Mouse (Mus musculus) adrenal gland, postnatal 14 days (tissue): ENCODE data around the gene Fam227b. TPM values are rescaled to one million over a fixed set of nuclear protein-coding genes. Genes with fewer than 3 reads are reported as not detected.

Experiments
- DNase-seq: peaks from one replicate; pipeline ENCODE4 v3.0.0; 2021; ENCODE audit warnings: mixed read lengths
- total RNA-seq: library from RNA; stranded (reverse); gene quantifications from 2 replicates; pipeline ENCODE4 v1.2.3, GENCODE M21; 2021

Gene Fam227b
- total RNA-seq, 1 experiment from 2014 or later: not detected

DNA sequence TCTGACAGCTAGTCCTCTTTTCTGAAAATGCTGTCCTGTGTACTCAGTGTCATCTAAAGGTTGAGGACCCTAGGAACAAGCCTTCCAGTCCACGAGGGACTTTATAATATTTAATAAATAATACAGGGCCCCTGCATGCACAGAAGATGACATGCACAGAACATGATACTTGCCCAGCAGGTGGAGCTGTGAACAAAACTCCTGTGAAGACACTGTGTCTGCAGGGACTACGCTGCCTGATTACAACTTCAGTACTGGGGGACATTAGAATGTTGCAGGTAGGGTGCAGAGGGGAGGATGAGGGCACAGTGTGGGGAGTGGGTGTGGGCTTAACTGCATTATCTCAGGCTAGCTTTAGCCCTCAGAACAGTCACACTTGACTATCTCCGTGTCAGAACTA is 145.7 kb downstream of the Fam227b start:
- DNase-seq: peak; percentile 66

DNA sequence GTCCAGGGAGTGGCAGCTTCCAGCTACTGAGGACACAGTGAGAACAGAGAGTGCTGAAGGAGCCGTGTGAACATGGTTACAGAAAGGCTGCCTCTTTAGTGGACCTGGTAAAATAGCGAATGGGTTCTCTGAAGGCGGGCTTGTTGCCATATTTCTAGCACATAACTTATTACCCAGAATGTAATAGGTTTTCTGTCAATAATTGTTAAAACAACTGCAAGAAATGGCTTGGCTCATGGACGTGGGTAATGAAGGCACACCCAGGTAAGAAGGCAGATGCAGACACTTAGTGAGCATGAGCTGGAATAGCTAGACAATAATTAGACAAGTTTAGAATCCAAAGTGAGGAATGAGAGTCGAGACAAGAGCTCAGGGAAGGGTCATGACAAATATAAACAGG is 149.5 kb downstream of the Fam227b start:
- no peak for DNase-seq

DNA sequence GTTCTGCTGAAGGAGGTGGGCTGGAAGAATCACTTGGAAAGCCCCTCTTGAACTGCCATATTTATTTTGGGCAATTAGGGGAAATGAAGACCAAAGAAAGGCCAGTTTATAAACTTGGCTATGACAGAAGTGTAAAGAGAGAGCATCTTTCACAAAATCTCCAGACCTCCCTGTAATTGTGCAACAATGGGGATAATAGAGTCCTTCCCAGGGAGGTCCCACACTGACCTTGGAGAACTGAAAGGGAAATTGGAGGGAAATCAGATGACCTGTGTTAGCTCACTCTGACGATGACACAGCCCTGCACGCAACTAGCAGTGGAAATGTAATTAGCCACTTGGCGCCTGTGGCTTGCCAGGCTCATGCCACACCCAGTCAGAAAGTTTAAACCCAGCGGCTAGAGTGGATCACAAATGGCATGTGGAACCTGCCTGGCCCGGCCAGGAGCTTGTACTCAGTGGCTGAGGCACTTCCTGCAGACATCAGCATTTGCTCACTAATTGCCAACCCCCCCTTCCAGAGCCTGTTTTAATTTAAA is 175.9 kb downstream of the Fam227b start:
- peak; percentile 25 for DNase-seq

DNA sequence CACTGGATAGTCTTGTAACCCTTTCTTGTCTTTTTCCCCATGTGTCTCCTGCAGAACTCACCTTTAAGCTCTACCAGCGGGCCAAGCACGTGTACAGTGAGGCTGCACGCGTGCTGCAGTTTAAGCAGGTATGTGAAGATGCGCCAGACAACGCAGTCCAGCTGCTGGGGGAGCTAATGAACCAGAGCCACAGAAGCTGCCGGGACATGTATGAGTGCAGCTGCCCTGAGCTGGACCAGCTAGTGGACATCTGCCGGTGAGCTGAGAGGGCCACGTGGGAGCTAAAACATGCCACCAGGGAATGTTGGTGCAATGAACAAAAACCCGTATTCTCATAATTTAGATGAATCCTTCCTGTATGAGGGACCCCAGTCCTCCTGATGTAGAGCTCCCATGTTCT is 176.6 kb downstream of the Fam227b start:
- no peak for DNase-seq

DNA sequence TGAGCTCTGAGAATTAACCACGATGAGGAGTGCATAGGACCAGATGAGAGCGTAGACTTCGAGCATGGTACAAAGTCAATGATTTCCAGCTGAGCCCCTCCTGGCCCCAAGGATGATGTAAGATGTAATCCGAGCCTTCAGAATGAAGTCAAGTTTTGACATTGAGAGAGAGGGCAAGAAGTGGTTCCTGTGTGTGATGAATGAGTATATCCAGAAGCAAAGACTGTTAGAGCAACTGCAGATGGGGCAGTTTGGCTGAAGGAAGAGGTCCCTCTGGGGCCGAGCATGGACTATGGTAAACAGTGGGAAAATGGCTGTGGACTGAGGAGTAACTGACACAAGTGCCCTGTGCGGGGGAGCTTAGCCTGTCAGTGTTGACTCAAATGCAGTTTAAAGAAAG is 178.6 kb downstream of the Fam227b start:
- DNase-seq: no peak

DNA sequence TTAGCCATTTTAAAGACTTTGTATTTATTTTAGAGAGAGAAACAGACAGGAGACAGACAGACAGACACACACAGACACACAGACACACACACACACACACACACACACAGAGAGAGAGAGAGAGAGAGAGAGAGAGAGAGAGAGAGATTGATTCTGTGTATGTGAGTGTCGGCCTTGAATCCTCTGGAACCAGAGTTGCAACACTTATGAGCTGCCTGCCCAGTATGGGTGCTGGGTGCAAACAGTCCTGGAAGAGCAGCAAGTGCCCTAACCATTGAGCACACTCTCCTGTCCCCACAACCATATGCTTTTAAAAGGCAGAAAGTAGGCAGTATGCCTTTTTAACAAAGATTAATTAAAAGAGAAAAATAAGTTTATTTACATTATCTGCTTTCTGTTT is 183.0 kb downstream of the Fam227b start:
- no peak for DNase-seq

DNA sequence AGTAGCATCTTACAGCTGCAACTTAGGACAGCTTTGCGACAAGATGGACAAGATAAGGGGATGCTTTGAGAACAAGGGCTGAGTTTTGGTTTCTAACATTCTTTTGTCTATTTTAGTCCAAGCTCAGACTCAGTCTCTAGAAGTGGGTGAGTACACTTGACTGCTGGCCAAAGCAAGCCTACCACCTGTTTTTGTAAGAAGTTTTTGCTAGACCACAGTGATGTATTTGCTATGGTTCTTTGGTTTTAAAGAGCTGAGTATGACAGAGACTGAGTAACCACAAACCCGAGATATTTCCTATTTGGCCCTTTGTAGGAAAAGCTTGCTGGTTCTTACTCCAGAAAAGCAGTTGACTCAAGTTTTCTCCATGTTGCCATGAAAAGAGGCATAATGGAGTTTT is 203.6 kb downstream of the Fam227b start:
- no peak for DNase-seq

DNA sequence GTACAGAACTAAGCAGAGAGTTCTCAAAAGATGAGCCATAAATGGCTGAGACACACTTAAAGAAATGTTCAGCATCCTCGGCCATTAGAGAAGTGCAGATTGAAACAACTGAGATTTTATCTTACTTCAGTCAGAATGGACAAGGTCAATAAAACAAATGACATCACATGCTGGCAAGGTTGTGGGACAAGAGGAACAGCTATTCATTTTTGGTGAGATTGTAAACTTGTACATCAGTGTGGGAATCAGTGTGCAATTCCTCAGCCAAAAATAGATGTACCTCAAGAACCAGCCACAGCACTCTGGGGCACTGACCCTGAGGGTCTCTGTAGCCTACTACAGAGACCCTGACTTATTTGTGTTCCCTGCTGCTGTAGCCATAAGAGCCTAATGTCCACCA is 208.5 kb downstream of the Fam227b start:
- no peak for DNase-seq

DNA sequence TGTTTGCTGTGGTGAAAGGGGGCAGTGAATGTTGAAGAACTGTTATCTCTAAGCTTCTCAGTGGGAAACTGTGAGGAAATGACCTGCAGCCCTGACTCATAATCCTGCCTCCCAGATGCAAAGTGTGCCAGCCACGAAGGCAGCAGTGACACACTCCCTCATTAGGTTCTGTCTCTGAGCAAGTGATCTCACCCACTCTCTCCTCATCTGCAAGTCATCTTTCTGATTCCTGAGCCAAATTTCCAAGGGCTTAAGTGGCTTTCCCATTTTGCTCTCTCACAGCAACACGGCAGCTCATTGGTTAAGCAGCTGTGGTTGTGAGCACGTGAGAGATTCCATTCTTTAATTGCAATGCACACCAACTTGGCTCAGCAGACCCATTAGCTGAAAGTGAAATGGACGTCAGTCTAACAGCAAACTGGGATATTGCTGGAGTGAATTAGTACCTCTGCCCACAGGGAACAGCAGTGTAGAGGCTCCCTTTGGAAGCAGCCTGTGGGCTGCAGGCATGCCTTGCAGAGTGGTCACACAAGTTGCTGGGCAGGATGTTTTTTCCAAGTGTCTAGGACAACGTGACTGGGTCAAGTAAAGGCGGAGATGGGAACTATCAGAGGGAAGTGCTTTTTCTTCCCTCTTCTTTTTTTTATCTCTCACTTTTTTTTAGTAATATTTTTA is 210.6 kb downstream of the Fam227b start:
- peak; percentile 64 for DNase-seq

DNA sequence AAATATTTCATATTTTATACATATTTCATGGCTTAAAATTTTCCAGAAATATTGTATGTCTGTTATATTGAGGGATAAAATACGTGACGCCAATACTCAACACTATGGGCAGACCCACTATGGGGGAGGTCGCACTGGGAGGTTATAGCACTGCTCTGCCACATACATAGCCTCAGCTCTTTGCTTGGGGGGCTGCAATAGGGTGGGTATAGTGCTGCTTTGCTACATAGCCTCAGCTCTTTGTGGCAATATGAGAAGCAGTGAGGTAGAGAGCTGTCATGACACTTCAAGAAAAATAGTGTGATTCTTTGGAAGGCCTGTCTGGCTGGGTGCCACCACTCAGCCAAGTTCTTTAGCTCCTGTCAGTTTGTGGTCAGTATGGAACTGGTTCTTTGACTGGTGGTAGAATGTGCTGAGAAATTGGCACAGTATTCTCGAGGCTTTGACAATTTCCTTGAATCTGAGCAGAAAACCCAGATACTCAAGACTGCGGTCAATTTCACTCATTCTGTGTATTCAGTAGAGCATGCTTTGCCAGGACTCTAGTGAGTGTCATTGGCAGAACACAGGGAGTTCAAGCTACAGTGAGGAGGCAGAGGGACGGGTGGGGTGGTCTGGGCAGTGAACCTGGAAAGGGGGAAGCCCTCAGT is 212.7 kb downstream of the Fam227b start:
- DNase-seq: no peak

DNA sequence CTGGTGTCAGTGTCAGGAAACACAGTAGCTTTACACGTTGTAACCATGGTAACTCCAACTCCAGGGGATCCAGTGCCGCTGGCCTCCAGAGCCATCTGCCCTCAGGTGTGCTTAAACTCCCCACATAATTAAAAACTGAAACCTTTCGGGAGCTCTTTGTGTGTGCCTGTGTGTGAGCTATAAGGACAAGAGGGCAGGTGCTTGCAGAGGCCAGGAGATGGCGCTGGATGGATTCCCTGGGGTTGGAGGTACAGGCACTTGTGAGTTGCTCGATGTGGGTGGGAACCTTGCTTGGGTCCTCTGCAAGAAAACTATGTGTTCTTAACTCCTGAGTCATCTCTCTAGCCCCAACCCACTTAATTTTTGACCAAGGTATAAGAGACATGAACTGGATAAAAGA is 215.4 kb downstream of the Fam227b start:
- peak; percentile 37 for DNase-seq

DNA sequence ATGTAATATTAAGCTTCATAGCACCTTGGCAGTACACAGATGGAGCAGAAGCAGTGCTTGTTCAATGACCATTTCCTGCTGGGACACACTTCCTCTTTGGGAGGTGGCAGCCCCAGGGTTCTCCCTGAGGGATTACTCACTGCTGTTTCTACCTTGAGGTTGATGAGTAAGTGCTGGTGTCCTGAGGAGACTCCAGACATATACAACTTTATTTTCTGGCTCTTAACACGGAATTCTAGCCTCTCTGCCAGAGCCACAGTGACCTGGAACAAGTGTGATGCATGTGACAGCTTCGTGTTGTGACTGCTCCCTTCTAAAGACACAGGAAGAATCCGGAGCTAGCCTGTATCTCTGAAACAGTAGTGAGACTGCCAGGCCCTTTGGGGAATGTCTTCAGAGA is 217.8 kb downstream of the Fam227b start:
- peak; percentile 44 for DNase-seq

Other genes with a start within 250 kb of the Fam227b start
- 0.19 and 0.78 TPM in 2 replicates for gene Fgf7, start 117.3 kb downstream of the Fam227b start, total RNA-seq
- 10.4 and 12.5 TPM in 2 replicates for gene Dtwd1, start 137 bp upstream of the Fam227b start, total RNA-seq
- gene Gm17555, start 63.1 kb upstream of the Fam227b start, total RNA-seq: not detected in 2 replicates